Mouse (Mus musculus): ENCODE results near the gene Arid2. TPM values are rescaled to one million over a fixed set of nuclear protein-coding genes. Genes with fewer than 3 reads are reported as not detected.

The Arid2 gene
- polyA plus RNA-seq, 1 experiment from 2014 or later = 17.8 TPM

DNA sequence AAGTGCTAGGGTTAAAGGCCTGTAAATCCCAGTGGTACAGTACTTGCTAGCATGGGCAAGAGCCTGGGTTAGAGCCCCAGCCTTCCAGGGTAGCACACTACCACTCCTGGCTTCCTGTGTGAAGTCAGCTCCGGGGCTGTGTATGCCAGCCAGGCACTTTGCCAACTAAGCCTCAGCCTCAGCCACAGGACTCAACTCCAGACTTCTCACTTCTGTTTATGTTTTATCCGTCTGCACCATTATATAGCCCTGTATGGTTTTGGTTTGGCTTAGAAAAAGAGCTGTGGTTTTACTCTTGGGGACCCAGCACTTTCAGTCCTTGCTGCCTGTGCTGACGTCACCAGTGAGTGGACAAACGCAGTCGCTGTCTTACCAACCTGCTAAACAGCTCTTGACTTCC, 89.9 kb downstream of the Arid2 start:
- H3K4me3 ChIP-seq (ENCODE audit: low read depth, low read length) = no peak overlapping the region
- 86% methylated on average over 5 of the region's 5 CpGs for WGBS
- H3K36me3 ChIP-seq (ENCODE audit: control insufficient read depth, insufficient read depth, low read length) = peaks cover 11% of the 10 kb centered on the region
- no peak for ATAC-seq
- H3K9me3 ChIP-seq (replicated peaks; ENCODE audit: control insufficient read depth, low read length, poor library complexity, severe bottlenecking) = no peaks in the 10 kb centered on the region
- H3K4me2 ChIP-seq (ENCODE audit: low read length) = no peak overlapping the region
- H3K9ac ChIP-seq (ENCODE audit: low read depth, low read length) = no peak overlapping the region
- no peaks in the 10 kb centered on the region for H3K27me3 ChIP-seq (ENCODE audit: control insufficient read depth, insufficient read depth, low read depth, low read length)
- no peaks in the 10 kb centered on the region; the same call in 1 of the 2 replicates for H3K4me1 ChIP-seq (ENCODE audit: control insufficient read depth, insufficient read depth, low read length)
- no peak overlapping the region for H3K27ac ChIP-seq (ENCODE audit: low read length)

DNA sequence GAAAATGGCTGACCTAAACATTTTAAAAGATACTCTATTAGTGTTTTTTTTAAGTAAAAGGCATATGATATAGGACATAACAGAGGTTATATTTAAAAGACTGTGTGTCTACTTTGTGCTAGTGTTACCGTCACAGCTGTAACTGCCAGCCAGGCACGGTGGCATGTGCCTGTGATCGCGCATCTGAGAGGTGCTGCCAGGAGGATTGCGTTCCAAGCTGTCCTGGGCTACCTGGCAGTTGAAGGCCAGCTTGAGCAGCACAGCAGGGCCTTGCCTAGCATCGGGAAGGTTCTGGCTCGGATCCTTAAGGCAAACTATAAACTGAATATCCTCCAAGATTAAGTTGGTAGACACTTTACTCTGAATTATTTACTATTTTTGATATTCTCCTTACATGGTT, 90.4 kb downstream of the Arid2 start:
- ATAC-seq = no peak
- Histone ChIP-seq H3K36me3 (ENCODE audit: control insufficient read depth, insufficient read depth, low read length) (peaks cover 9% of the 10 kb centered on the region), H3K4me2 (ENCODE audit: low read length) (no peak overlapping the region), H3K4me3 (ENCODE audit: low read depth, low read length) (no peak overlapping the region), H3K9me3 (replicated peaks; ENCODE audit: control insufficient read depth, low read length, poor library complexity, severe bottlenecking) (no peaks in the 10 kb centered on the region), H3K4me1 (ENCODE audit: control insufficient read depth, insufficient read depth, low read length) (no peaks in the 10 kb centered on the region; the same call in 1 of the 2 replicates), H3K27me3 (ENCODE audit: control insufficient read depth, insufficient read depth, low read depth, low read length) (no peaks in the 10 kb centered on the region), H3K27ac (ENCODE audit: low read length) (no peak overlapping the region), H3K9ac (ENCODE audit: low read depth, low read length) (no peak overlapping the region)
- WGBS = 93% methylated on average over 7 of the region's 7 CpGs

DNA sequence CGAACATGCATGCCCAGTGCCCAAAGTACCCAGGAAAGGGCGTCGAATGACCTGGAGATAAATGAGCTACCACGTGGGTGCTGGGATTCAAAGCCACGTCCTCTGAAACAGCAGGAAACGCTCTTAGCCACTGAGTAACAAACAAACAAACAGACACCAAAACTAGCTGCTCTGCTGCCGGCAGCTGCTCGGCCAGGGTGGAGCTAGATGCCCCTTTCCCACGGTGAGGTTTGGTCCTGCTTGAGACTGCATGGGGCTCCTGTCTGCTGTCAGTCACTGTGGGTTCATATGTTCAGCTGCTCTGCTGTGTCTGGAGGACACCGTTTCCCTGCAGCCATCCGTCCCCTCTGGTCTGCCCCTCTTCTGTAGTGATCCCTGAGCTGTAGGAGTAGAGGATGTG, 94.9 kb downstream of the Arid2 start:
- Histone ChIP-seq H3K4me2 (ENCODE audit: low read length) (no peak overlapping the region), H3K4me3 (ENCODE audit: low read depth, low read length) (no peak overlapping the region), H3K27ac (ENCODE audit: low read length) (no peak overlapping the region), H3K4me1 (ENCODE audit: control insufficient read depth, insufficient read depth, low read length) (no peaks in the 10 kb centered on the region), H3K9me3 (replicated peaks; ENCODE audit: control insufficient read depth, low read length, poor library complexity, severe bottlenecking) (no peaks in the 10 kb centered on the region), H3K36me3 (ENCODE audit: control insufficient read depth, insufficient read depth, low read length) (peaks cover 4% of the 10 kb centered on the region; the same call in 1 of the 2 replicates), H3K9ac (ENCODE audit: low read depth, low read length) (no peak overlapping the region), H3K27me3 (ENCODE audit: control insufficient read depth, insufficient read depth, low read depth, low read length) (no peaks in the 10 kb centered on the region)
- no peak for ATAC-seq
- WGBS = 89% methylated on average over 11 of the region's 11 CpGs

- peaks cover 9% of the 10 kb centered on the region for H3K36me3 ChIP-seq (ENCODE audit: control insufficient read depth, insufficient read depth, low read length)
- no peak overlapping the region for H3K4me2 ChIP-seq (ENCODE audit: low read length)
- no peak overlapping the region for H3K27ac ChIP-seq (ENCODE audit: low read length)
- no peak for ATAC-seq
- 76% methylated on average over 1 of the region's 1 CpGs for WGBS
- no peaks in the 10 kb centered on the region for H3K27me3 ChIP-seq (ENCODE audit: control insufficient read depth, insufficient read depth, low read depth, low read length)
- H3K9me3 ChIP-seq (replicated peaks; ENCODE audit: control insufficient read depth, low read length, poor library complexity, severe bottlenecking) = no peaks in the 10 kb centered on the region
- H3K9ac ChIP-seq (ENCODE audit: low read depth, low read length) = no peak overlapping the region
- no peak overlapping the region for H3K4me3 ChIP-seq (ENCODE audit: low read depth, low read length)
- no peaks in the 10 kb centered on the region for H3K4me1 ChIP-seq (ENCODE audit: control insufficient read depth, insufficient read depth, low read length)
Measured at GRCm38 (mm10) chr15:96388565-96388964, 101.2 kb downstream of the Arid2 start.

GRCm38 (mm10) chr15:96392878-96393277, 105.6 kb downstream of the Arid2 start:
- Histone ChIP-seq H3K27ac (ENCODE audit: low read length) (no peak overlapping the region), H3K4me1 (ENCODE audit: control insufficient read depth, insufficient read depth, low read length) (no peaks in the 10 kb centered on the region), H3K36me3 (ENCODE audit: control insufficient read depth, insufficient read depth, low read length) (peaks cover 17% of the 10 kb centered on the region), H3K27me3 (ENCODE audit: control insufficient read depth, insufficient read depth, low read depth, low read length) (no peaks in the 10 kb centered on the region), H3K9me3 (replicated peaks; ENCODE audit: control insufficient read depth, low read length, poor library complexity, severe bottlenecking) (no peaks in the 10 kb centered on the region), H3K9ac (ENCODE audit: low read depth, low read length) (no peak overlapping the region), H3K4me2 (ENCODE audit: low read length) (no peak overlapping the region), H3K4me3 (ENCODE audit: low read depth, low read length) (no peak overlapping the region)
- no peak for ATAC-seq
- 92% methylated on average over 3 of the region's 3 CpGs for WGBS

- no peak for ATAC-seq
- H3K36me3 ChIP-seq (ENCODE audit: control insufficient read depth, insufficient read depth, low read length) = peaks cover 17% of the 10 kb centered on the region
- H3K9ac ChIP-seq (ENCODE audit: low read depth, low read length) = no peak overlapping the region
- 94% methylated on average over 6 of the region's 6 CpGs for WGBS
- no peak overlapping the region for H3K4me3 ChIP-seq (ENCODE audit: low read depth, low read length)
- no peaks in the 10 kb centered on the region for H3K4me1 ChIP-seq (ENCODE audit: control insufficient read depth, insufficient read depth, low read length)
- no peak overlapping the region for H3K27ac ChIP-seq (ENCODE audit: low read length)
- H3K4me2 ChIP-seq (ENCODE audit: low read length) = no peak overlapping the region
- H3K9me3 ChIP-seq (replicated peaks; ENCODE audit: control insufficient read depth, low read length, poor library complexity, severe bottlenecking) = no peaks in the 10 kb centered on the region
- no peaks in the 10 kb centered on the region for H3K27me3 ChIP-seq (ENCODE audit: control insufficient read depth, insufficient read depth, low read depth, low read length)
Measured at GRCm38 (mm10) chr15:96395071-96395470, 107.8 kb downstream of the Arid2 start.

DNA sequence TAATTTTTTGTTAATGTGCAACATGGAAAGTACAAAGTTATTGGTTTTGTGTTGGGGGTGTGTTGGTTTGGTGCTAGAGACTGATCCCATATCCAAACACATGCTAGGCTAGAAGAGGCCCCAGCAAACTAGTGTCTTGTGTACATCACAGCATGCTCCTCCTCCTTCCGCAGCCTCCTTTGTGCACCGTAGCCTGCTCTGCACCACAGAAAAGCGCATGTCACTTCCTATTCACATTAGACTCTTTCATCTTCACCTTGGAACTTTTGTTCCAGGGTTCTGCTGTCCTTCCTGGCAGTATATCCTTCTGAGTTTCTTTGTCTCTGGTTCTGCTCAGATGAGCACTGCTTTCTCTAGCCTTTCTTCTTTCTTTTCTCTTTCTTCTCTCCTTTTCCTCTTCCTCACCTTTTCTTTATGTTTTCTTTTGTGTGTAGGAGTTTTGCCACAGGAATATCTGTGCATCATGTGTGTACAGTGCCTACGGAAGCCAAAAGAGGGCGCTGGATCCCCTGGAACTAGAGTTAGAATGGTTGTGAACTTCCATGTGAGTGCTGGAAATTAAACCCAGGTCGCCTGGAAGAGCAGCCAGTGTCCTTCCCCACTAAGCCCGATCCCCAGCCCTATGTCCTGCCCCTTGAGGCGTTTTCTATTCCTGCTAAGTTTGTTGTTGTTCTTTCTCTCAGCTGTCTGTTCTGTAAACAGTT, 109.5 kb downstream of the Arid2 start:
- Histone ChIP-seq H3K9ac (ENCODE audit: low read depth, low read length) (no peak overlapping the region), H3K9me3 (replicated peaks; ENCODE audit: control insufficient read depth, low read length, poor library complexity, severe bottlenecking) (no peaks in the 10 kb centered on the region), H3K36me3 (ENCODE audit: control insufficient read depth, insufficient read depth, low read length) (peaks cover 15% of the 10 kb centered on the region; the same call in 1 of the 2 replicates), H3K4me2 (ENCODE audit: low read length) (no peak overlapping the region), H3K27ac (ENCODE audit: low read length) (no peak overlapping the region), H3K4me1 (ENCODE audit: control insufficient read depth, insufficient read depth, low read length) (no peaks in the 10 kb centered on the region), H3K27me3 (ENCODE audit: control insufficient read depth, insufficient read depth, low read depth, low read length) (no peaks in the 10 kb centered on the region), H3K4me3 (ENCODE audit: low read depth, low read length) (no peak overlapping the region)
- WGBS = 75% methylated on average over 8 of the region's 8 CpGs
- no peak for ATAC-seq

- Histone ChIP-seq H3K4me2 (ENCODE audit: low read length) (no peak overlapping the region), H3K4me3 (ENCODE audit: low read depth, low read length) (no peak overlapping the region), H3K36me3 (ENCODE audit: control insufficient read depth, insufficient read depth, low read length) (peaks cover 15% of the 10 kb centered on the region; the same call in 1 of the 2 replicates), H3K9me3 (replicated peaks; ENCODE audit: control insufficient read depth, low read length, poor library complexity, severe bottlenecking) (no peaks in the 10 kb centered on the region), H3K4me1 (ENCODE audit: control insufficient read depth, insufficient read depth, low read length) (no peaks in the 10 kb centered on the region), H3K9ac (ENCODE audit: low read depth, low read length) (no peak overlapping the region), H3K27ac (ENCODE audit: low read length) (no peak overlapping the region), H3K27me3 (ENCODE audit: control insufficient read depth, insufficient read depth, low read depth, low read length) (no peaks in the 10 kb centered on the region)
- 88% methylated on average over 10 of the region's 10 CpGs for WGBS
- no peak for ATAC-seq
Measured at GRCm38 (mm10) chr15:96398333-96398732, 111.0 kb downstream of the Arid2 start.

DNA sequence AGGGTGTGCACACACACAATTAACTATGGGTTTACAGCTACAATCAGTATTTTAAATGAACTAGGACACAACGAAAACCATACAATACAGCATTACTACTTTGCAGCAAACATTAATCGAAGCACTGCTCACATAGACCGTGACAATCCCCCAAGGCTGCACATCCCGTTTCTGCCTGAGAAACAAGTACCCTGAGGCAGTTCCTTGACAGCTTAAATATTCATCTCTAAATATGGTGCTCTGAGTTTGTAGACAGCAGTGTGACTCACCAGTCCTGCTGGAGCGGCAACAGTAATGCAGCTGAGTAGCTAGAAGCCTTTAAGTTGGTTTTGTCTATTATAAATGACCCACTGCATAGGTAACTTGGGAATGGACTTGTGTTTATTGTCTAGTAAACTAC, 118.2 kb downstream of the Arid2 start:
- ATAC-seq = no peak
- 71% methylated on average over 5 of the region's 5 CpGs for WGBS
- no peaks in the 10 kb centered on the region for H3K4me1 ChIP-seq (ENCODE audit: control insufficient read depth, insufficient read depth, low read length)
- no peak overlapping the region for H3K4me3 ChIP-seq (ENCODE audit: low read depth, low read length)
- H3K27me3 ChIP-seq (ENCODE audit: control insufficient read depth, insufficient read depth, low read depth, low read length) = no peaks in the 10 kb centered on the region
- H3K36me3 ChIP-seq (ENCODE audit: control insufficient read depth, insufficient read depth, low read length) = peaks cover 8% of the 10 kb centered on the region; the same call in 1 of the 2 replicates
- H3K27ac ChIP-seq (ENCODE audit: low read length) = no peak overlapping the region
- H3K9me3 ChIP-seq (replicated peaks; ENCODE audit: control insufficient read depth, low read length, poor library complexity, severe bottlenecking) = no peaks in the 10 kb centered on the region
- H3K9ac ChIP-seq (ENCODE audit: low read depth, low read length) = no peak overlapping the region
- H3K4me2 ChIP-seq (ENCODE audit: low read length) = no peak overlapping the region

All from midbrain, embryonic 16.5 days (tissue).